In genomic region chr13:102905361-102905950, GRCm38 (mm10) we compare ENCODE assay signal across 8 mouse cellular contexts.
DNase-seq lines count a peak whose midpoint lies in the region; ATAC-seq and TF ChIP-seq lines count a peak whose summit lies in the region.

No protein-coding gene starts in this region.

- in situ Hi-C loops in ES-E14 (cut with MboI; ENCODE audit: low sequenced_read_pairs in 2 of 2, unreplicated experiment in 2 of 2) = no loop called here

- H3K9me3 ChIP-seq in heart, embryonic 11.5 days (replicated peaks; ENCODE audit: control insufficient read depth, low read length) = no peaks in the 10 kb centered on the region; the same call in 1 of the 2 replicates
- H3K9me3 ChIP-seq in ES-E14 (ENCODE audit: control insufficient read depth, insufficient read depth, low read depth, low read length) = no peaks in the 10 kb centered on the region
- no peaks in the 10 kb centered on the region for H3K9me3 ChIP-seq in forebrain, embryonic 12.5 days
- no peaks in the 10 kb centered on the region for H3K9me3 ChIP-seq in limb, embryonic 10.5 days (replicated peaks)
- H3K9me3 ChIP-seq in neural tube, embryonic 13.5 days = no peaks in the 10 kb centered on the region

- H3K4me3 ChIP-seq in heart, embryonic 11.5 days (ENCODE audit: low read depth, low read length) = peak overlapping the region; percentile 73
- H3K4me3 ChIP-seq in ES-E14 (ENCODE audit: insufficient read depth in 1 of 2, low read depth in 1 of 2, low read length in 2 of 2, poor library complexity in 1 of 2, severe bottlenecking in 1 of 2) = peak overlapping the region; percentile 71 to 79
- H3K4me3 ChIP-seq in forebrain, embryonic 12.5 days (replicated peaks) = peak overlapping the region; percentile 55
- H3K4me3 ChIP-seq in limb, embryonic 10.5 days = peak overlapping the region; percentile 66
- H3K4me3 ChIP-seq in neural tube, embryonic 13.5 days = peak overlapping the region; percentile 41

- H3K27me3 ChIP-seq in heart, embryonic 11.5 days (ENCODE audit: control insufficient read depth, insufficient read depth, low read length) = no peaks in the 10 kb centered on the region
- no peaks in the 10 kb centered on the region for H3K27me3 ChIP-seq in forebrain, embryonic 12.5 days
- H3K27me3 ChIP-seq in limb, embryonic 10.5 days (ENCODE audit: low read depth, poor library complexity, severe bottlenecking) = no peaks in the 10 kb centered on the region
- no peaks in the 10 kb centered on the region for H3K27me3 ChIP-seq in neural tube, embryonic 13.5 days

- DNase-seq in heart, adult 8-10 months (ENCODE audit: low spot score) = no peak
- DNase-seq in ES-E14 (ENCODE audit: low read depth, low spot score) = no peak
- DNase-seq in limb, embryonic 10.5 days (ENCODE audit: low spot score) = peak; percentile 69
- no peak for DNase-seq in urinary bladder, postnatal 36 days (ENCODE audit: low spot score in 2 of 2)
- no peak for DNase-seq in layer of hippocampus, adult 8-10 months (ENCODE audit: low spot score in 2 of 2)

- peaks cover 14% of the 10 kb centered on the region for H3K4me1 ChIP-seq in heart, embryonic 11.5 days (ENCODE audit: control insufficient read depth, insufficient read depth, low read length)
- H3K4me1 ChIP-seq in ES-E14 (ENCODE audit: control insufficient read depth in 2 of 2, insufficient read depth in 2 of 2, low read length in 2 of 2, poor library complexity in 1 of 2) = peaks cover 0 to 1% of the 10 kb centered on the region in 2 experiments; a peak in 1 of 4 replicates
- H3K4me1 ChIP-seq in forebrain, embryonic 12.5 days = peaks cover 37% of the 10 kb centered on the region
- H3K4me1 ChIP-seq in limb, embryonic 10.5 days = peaks cover 34% of the 10 kb centered on the region
- peaks cover 20% of the 10 kb centered on the region for H3K4me1 ChIP-seq in neural tube, embryonic 13.5 days (replicated peaks)

- peak overlapping the region; percentile 83 for H3K4me2 ChIP-seq in heart, embryonic 11.5 days
- H3K4me2 ChIP-seq in forebrain, embryonic 12.5 days = peak overlapping the region; percentile 65
- H3K4me2 ChIP-seq in neural tube, embryonic 13.5 days = peak overlapping the region; percentile 60

- ATAC-seq in heart, embryonic 11.5 days (replicated peaks; ENCODE audit: insufficient number of reproducible peaks, low FRiP score, low TSS enrichment) = no peak
- ATAC-seq in forebrain, embryonic 12.5 days (ENCODE audit: low FRiP score) = no peak; the same call in 1 of the 2 replicates
- no peak for ATAC-seq in neural tube, embryonic 13.5 days (ENCODE audit: low read depth)

- H3K27ac ChIP-seq in heart, embryonic 11.5 days (ENCODE audit: low read depth, low read length) = peak overlapping the region; percentile 79
- H3K27ac ChIP-seq in ES-E14 (ENCODE audit: insufficient read depth, low read depth, low read length, poor library complexity, severe bottlenecking) = no peak overlapping the region
- peak overlapping the region; percentile 82 for H3K27ac ChIP-seq in forebrain, embryonic 12.5 days
- peak overlapping the region; percentile 88 for H3K27ac ChIP-seq in limb, embryonic 10.5 days
- H3K27ac ChIP-seq in neural tube, embryonic 13.5 days (replicated peaks) = no peak overlapping the region

- under 1% methylated on average over 16 of the region's 16 CpGs for WGBS in heart, embryonic 11.5 days (ENCODE audit: insufficient replicate concordance)
- under 1% methylated on average over 16 of the region's 16 CpGs for WGBS in forebrain, embryonic 12.5 days
- under 1% methylated on average over 16 of the region's 16 CpGs for WGBS in limb, embryonic 10.5 days
- under 1% methylated on average over 16 of the region's 16 CpGs for WGBS in neural tube, embryonic 13.5 days

- peak overlapping the region; percentile 88 for H3K9ac ChIP-seq in heart, embryonic 11.5 days (ENCODE audit: low read depth, low read length)
- peak overlapping the region; percentile 59 for H3K9ac ChIP-seq in ES-E14 (ENCODE audit: insufficient read depth, low read depth, low read length, poor library complexity, severe bottlenecking)
- H3K9ac ChIP-seq in forebrain, embryonic 12.5 days = peak overlapping the region; percentile 74
- peak overlapping the region; percentile 69 for H3K9ac ChIP-seq in neural tube, embryonic 13.5 days

- no peaks in the 10 kb centered on the region for H3K36me3 ChIP-seq in heart, embryonic 11.5 days (ENCODE audit: control insufficient read depth, insufficient read depth, low read length)
- no peaks in the 10 kb centered on the region for H3K36me3 ChIP-seq in ES-E14 (ENCODE audit: control insufficient read depth, insufficient read depth, low read length, poor library complexity, severe bottlenecking)
- H3K36me3 ChIP-seq in forebrain, embryonic 12.5 days (replicated peaks) = no peaks in the 10 kb centered on the region
- H3K36me3 ChIP-seq in limb, embryonic 10.5 days = no peaks in the 10 kb centered on the region
- H3K36me3 ChIP-seq in neural tube, embryonic 13.5 days = no peaks in the 10 kb centered on the region

TF ChIP-seq in ES-E14, 5 proteins besides CTCF, POLR2A, EP300 and RAD21:
- TF ChIP-seq MAFK (IDR thresholded peaks at IDR 0.05; ENCODE audit: insufficient read depth, low read depth, low read length) = no peak
- no peak for TF ChIP-seq CHD2 (IDR thresholded peaks at IDR 0.05; ENCODE audit: low read depth, low read length)
- TF ChIP-seq ZNF384 (IDR thresholded peaks at IDR 0.05; ENCODE audit: low read depth, low read length) = no peak
- TF ChIP-seq HCFC1 (IDR thresholded peaks at IDR 0.05; ENCODE audit: borderline replicate concordance, insufficient read depth, low read length) = no peak
- no peak for TF ChIP-seq ZC3H11A (IDR thresholded peaks at IDR 0.05; ENCODE audit: borderline replicate concordance, low read depth, low read length)

Comparison
In these comparisons a context has a peak if more than half of its experiments do, and no peak if none do; other contexts are left out.
1. H3K27ac ChIP-seq: peak in heart, embryonic 11.5 days (single experiment), forebrain, embryonic 12.5 days (single experiment) and limb, embryonic 10.5 days (single experiment); none in ES-E14 (single experiment) and neural tube, embryonic 13.5 days (single experiment).
2. Peak in every context shown above with its lines, with median percentiles within 50 percentile points of each other: H3K4me2 ChIP-seq, H3K4me3 ChIP-seq and H3K9ac ChIP-seq.